Mouse (Mus musculus): ENCODE data around the gene BC061237. TPM values are rescaled to one million over a fixed set of nuclear protein-coding genes. Genes with fewer than 3 reads are reported as not detected.
"Not testable (repeated sequence)": the region's sequence is repeated elsewhere in the genome, so short reads cannot be mapped to it uniquely, and the experiment has no call there.

Gene BC061237
- 0.20 TPM in 1 of 2 replicates, not detected in the other for polyA plus RNA-seq (2015; fragmentation: Nextera tagmentation; extraction: Ambion mirVana)

GRCm38 (mm10) chr14:44492163-44492562, at the start of gene BC061237:
Gene BC061237 (plus strand): TSS chr14:44492463.
- 89% methylated on average over 1 of the region's 1 CpGs for WGBS

GRCm38 (mm10) chr14:44517976-44518375, 25.7 kb downstream of the BC061237 start, which contains the start of gene Gm17093:
Gene Gm17093 (plus strand): TSS chr14:44518276.
- not testable (repeated sequence) for H3K9me3 ChIP-seq; H3K9ac ChIP-seq; H3K27ac ChIP-seq (replicated peaks); H3K27me3 ChIP-seq; ATAC-seq (ENCODE audit: low read depth); H3K4me1 ChIP-seq (replicated peaks); H3K4me3 ChIP-seq; H3K36me3 ChIP-seq; H3K4me2 ChIP-seq
- 88% methylated on average over 5 of the region's 5 CpGs for WGBS

More at GRCm38 (mm10) chr14:44492163-44492562, at the start of gene BC061237:
- not testable (repeated sequence) for H3K9me3 ChIP-seq; H3K4me2 ChIP-seq; H3K4me3 ChIP-seq; H3K4me1 ChIP-seq (replicated peaks); H3K36me3 ChIP-seq; ATAC-seq (ENCODE audit: low read depth); H3K9ac ChIP-seq; H3K27ac ChIP-seq (replicated peaks); H3K27me3 ChIP-seq

- not testable (repeated sequence) for H3K27me3 ChIP-seq; H3K4me1 ChIP-seq (replicated peaks); H3K9ac ChIP-seq; ATAC-seq (ENCODE audit: low read depth); H3K4me2 ChIP-seq; H3K36me3 ChIP-seq; H3K4me3 ChIP-seq; H3K9me3 ChIP-seq; H3K27ac ChIP-seq (replicated peaks)
- WGBS = 94% methylated on average over 5 of the region's 5 CpGs
These were observed 55.7 kb downstream of the BC061237 start for GRCm38 (mm10) chr14:44547961-44548360.

Other genes starting within 250 kb of the BC061237 start
- not detected in 2 replicates for gene Gm8220, start 206.9 kb upstream of the BC061237 start, polyA plus RNA-seq (2015; fragmentation: Nextera tagmentation; extraction: Ambion mirVana)
- gene Gm5930, start 153.9 kb upstream of the BC061237 start, polyA plus RNA-seq (2015; fragmentation: Nextera tagmentation; extraction: Ambion mirVana) = not detected in 2 replicates
- not detected in 2 replicates for gene Gm8229, start 127.1 kb upstream of the BC061237 start, polyA plus RNA-seq (2015; fragmentation: Nextera tagmentation; extraction: Ambion mirVana)
- gene Gm3371, start 81.8 kb upstream of the BC061237 start, polyA plus RNA-seq (2015; fragmentation: Nextera tagmentation; extraction: Ambion mirVana) = not detected in 2 replicates
- gene Gm8232, start 58.8 kb upstream of the BC061237 start, polyA plus RNA-seq (2015; fragmentation: Nextera tagmentation; extraction: Ambion mirVana) = not detected in 2 replicates
- not detected in 2 replicates for gene Gm17093, start 25.8 kb downstream of the BC061237 start, polyA plus RNA-seq (2015; fragmentation: Nextera tagmentation; extraction: Ambion mirVana)
- 0.17 TPM in 1 of 2 replicates, not detected in the other for gene Gm8247, start 90.7 kb downstream of the BC061237 start, polyA plus RNA-seq (2015; fragmentation: Nextera tagmentation; extraction: Ambion mirVana)
- not detected in 2 replicates for gene Gm5624, start 135.5 kb downstream of the BC061237 start, polyA plus RNA-seq (2015; fragmentation: Nextera tagmentation; extraction: Ambion mirVana)
- not detected in 2 replicates for gene Gm8257, start 214.0 kb downstream of the BC061237 start, polyA plus RNA-seq (2015; fragmentation: Nextera tagmentation; extraction: Ambion mirVana)